Mouse (Mus musculus) heart, postnatal 4 days (tissue): ENCODE results near the gene Adam15. TPM values are rescaled to one million over a fixed set of nuclear protein-coding genes. Genes with fewer than 3 reads are reported as not detected.

Experiments used
- DNase-seq: peaks from one replicate; pipeline ENCODE4 v3.0.0; 2021
- total RNA-seq, 2 experiments: library from RNA; stranded (reverse); gene quantifications; 2 replicates each; pipeline ENCODE4 v1.2.3; 2021

Adam15 gene
- total RNA-seq, 2 experiments from 2014 or later: 93.6 to 95.2 TPM

GRCm38 (mm10) chr3:89383651-89384255 is 34.0 kb upstream of the Adam15 start:
- no peak for DNase-seq

DNA sequence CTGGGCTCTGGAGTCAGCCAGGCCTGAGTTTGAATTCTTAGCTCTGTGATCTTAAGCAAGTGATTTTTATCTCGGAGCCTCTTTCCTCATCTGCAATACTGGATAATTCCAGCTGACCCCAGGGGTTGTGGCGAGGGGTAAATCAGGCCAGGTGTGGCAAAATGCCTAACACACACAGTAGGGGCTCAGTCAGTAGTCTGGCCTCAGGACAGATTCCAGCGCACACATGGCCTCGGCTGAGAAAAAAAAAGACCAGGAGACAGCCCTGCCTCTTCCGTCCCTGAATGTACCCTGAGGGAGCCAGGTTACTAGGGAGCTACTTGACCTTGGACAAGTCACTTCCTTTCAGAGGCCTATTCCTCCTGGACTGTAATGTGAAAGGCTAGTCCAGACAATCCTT is 33.2 kb upstream of the Adam15 start:
- no peak for DNase-seq

- DNase-seq: no peak
Observed at GRCm38 (mm10) chr3:89382033-89382882, 32.5 kb upstream of the Adam15 start.

DNA sequence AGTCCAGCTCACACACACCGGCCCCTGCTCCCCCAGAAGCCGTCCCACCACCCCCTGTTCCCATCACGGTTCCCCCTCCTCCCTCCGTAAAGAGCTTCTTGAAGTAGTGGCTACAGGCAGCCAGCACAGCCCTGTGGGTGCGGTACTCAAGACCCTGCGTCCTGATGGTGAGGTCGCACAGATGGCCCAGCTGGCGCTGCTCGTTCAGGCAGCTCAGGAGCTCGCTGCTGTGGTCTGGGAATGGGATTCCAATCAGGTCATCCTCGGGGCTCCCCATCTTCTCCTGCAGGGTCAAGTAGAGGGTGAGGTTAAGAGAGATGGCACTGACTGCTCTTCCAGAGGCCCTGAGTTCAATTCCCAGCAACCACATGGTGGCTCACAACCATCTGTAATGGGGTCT is 31.4 kb upstream of the Adam15 start:
- DNase-seq: no peak

DNA sequence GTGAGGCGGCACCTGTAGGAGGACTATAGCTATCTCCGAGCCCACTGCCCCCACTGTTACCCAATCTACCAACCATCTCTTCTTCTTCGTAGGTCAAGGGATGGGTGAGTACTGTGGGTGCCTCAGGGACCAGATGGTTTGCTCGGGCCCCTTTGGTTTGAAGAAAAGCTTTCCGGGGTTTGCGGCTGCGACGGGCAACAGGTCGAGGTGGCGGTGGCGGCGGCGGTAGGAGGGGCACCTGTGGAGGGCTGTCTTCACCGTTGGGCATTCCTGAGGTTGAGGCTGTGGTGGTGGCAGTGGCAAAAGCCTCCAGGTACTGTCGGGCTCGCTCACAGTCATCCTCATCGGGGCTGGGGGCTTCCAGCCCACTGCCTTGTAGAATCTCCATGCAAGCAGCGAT is 30.9 kb upstream of the Adam15 start:
- DNase-seq: no peak

DNA sequence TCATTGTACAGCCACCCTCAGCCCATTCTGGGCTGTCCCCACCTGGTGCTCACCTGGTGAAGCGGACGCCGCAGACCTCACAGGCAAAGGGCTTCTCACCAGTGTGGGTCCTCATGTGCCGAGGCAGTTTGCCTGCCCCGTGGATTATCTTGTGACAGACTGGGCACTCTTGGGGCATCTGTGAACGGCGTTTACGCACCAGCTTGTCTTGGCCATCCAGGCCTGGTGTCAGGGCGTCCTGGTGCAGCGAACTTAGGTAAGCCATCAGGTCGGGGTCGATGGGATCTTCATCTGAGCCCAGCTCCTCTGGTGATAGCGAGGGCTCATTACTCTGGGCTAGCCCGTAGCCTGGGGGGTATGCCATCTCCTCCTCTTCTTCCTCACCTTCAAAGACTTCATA is 30.5 kb upstream of the Adam15 start:
- no peak for DNase-seq

- DNase-seq: no peak
Observed at GRCm38 (mm10) chr3:89379388-89380131, 29.8 kb upstream of the Adam15 start.

DNA sequence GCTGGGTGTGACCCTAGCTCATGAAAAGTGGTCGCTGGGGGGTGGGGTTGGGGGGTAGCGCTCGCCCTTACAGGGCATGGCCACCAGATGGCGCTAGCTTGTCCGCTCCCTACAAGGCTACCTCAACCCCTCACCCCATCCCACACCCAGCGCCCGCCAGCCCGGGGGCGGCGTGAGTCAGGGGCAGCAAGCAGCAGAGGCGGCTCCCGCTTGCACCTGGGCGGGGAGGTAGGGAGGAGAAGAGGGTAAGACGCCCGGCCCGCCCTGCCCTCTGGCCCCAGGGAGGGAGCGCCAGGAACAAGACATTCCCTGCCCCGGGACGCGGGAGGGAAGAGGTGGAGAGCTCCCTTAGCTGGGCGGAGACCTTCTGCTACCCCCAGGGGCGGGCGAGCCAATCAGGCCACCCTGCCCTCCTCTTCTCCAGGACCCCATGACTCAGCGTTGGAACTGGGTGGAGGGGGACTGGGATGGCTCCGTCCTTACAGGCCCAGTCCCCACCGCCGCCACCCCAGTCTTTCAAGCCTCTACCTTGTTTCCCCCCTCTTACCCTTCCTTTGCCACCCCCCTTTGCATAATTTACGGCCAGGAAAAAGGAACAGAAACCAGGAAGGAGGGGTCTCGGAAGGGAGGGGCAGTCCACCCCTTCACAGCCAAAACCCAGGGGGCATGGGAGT is 28.7 kb upstream of the Adam15 start:
- DNase-seq: peak; percentile 84

- no peak for DNase-seq
Observed at GRCm38 (mm10) chr3:89377831-89378230, 28.0 kb upstream of the Adam15 start.

DNA sequence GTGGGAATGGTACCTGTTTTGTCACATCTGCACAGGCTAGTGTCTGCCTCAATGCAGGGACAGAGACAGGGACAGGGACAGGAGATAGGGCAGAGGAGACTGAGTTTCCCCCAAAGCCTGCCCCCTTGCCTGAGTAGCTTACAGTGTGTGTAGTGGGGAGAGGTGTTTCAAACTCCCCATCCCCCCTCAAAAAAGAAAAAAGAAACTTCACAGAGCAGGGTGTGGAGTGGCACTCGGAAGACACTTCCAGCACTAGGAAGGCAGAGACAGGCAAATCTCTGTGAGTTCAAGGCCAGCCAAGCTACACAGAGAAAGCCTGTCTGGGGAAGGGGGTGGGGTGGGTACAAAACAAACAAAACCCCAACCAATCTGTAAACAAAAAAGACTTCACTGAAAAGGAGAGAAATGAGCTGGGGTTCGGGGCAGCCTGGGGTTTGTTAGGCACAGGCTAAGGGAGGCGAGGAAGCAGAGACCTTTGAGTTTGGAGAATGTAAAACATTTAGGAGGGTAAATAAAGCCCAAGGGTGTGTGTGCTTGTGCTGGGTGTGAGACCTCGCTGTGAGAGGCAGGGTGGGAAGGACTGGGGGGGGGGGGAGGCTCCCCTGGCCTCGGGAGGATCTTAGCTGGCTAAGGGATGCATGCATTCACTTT is 23.9 kb upstream of the Adam15 start:
- no peak for DNase-seq

DNA sequence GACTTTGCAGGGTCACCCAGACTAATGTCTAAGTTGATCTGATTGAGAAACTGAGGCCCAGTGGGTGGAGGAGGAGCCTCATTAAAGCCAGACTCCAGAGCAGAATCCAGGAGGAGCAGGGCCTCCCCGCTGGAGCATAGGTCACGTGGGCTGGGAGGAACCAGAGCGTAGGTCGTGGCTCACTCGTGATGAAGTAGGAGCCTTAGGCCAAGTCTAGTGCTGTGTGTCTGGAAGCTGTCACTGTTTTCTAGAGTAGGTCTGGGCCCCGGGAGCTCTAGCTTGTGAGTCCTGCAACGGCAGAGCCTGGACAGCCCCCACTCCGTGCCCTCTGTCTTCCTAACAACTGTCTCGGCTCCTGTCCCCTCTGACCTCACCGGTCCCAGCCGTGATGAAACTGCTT is 17.5 kb upstream of the Adam15 start:
- DNase-seq: no peak

GRCm38 (mm10) chr3:89365486-89366414 is 16.0 kb upstream of the Adam15 start:
- DNase-seq: peak; percentile 55

- no peak for DNase-seq
Observed at GRCm38 (mm10) chr3:89365153-89365485, 15.3 kb upstream of the Adam15 start, which contains the start of gene Dcst1. Dcst1 (minus strand) TSS chr3:89365253.

GRCm38 (mm10) chr3:89364631-89365030 is 14.8 kb upstream of the Adam15 start:
- DNase-seq: no peak

- DNase-seq: no peak
Observed at GRCm38 (mm10) chr3:89361675-89362074, 11.9 kb upstream of the Adam15 start, which contains the start of gene Dcst2. Dcst2 (plus strand) TSS chr3:89361975.

DNA sequence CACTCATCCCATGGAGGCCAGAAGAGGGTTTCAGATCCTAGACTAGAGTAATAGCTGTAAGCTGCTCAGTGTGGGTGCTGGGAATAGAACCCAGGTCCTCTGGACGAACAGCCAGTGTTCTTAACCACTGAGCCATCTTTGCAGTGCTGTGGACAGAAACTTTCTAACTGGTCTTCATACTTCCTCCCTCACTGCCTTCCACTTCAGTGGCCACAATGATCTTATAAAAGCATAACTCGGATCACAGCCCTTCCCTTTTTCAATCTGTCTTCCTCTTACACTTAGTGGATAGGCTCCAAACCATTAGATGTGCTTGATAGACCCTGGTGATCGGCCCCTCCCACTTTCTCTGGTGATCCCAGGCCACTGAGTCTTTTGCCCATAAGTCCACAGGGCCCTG is 10.4 kb upstream of the Adam15 start:
- no peak for DNase-seq

GRCm38 (mm10) chr3:89359630-89360029 is 9.8 kb upstream of the Adam15 start:
- peak; percentile 5 for DNase-seq

GRCm38 (mm10) chr3:89356029-89356428 is 6.2 kb upstream of the Adam15 start:
- no peak for DNase-seq

GRCm38 (mm10) chr3:89355512-89355902 is 5.7 kb upstream of the Adam15 start:
- DNase-seq: no peak

GRCm38 (mm10) chr3:89354816-89355511 is 5.2 kb upstream of the Adam15 start:
- DNase-seq: peak; percentile 94
